Mouse (Mus musculus) limb, embryonic 11.5 days (tissue): ENCODE measurements around the gene Helq. TPM values are rescaled to one million over a fixed set of nuclear protein-coding genes. Genes with fewer than 3 reads are reported as not detected.
A peak's percentile ranks its signal among the peaks of the same experiment; 100 is the strongest.

Experiments used
- ATAC-seq: fragments of 200-750 bp; cut with Nextera tagmentation; 2 replicates; pipeline ENCODE4 v1.8.0; 2017; ENCODE audit warnings: low read depth; ENCODE audit not compliant: insufficient number of reproducible peaks, low FRiP score, low TSS enrichment
- DNase-seq: peaks from one replicate; pipeline ENCODE4 v3.0.0-alpha.2; 2015; ENCODE audit warnings: low spot score
- H3K27ac ChIP-seq: fragments of 300-500 bp; sonication (generic); replicated peaks from 2 replicates; pipeline ENCODE4 v1.5.1; 2014; ENCODE audit warnings: low read depth, mild to moderate bottlenecking, low read length
- H3K27me3 ChIP-seq: fragments of 300-500 bp; sonication (generic); 2 replicates; pipeline ENCODE4 v1.6.1; 2014; ENCODE audit warnings: mild to moderate bottlenecking, low read length, mixed read lengths; ENCODE audit not compliant: control insufficient read depth, insufficient read depth
- H3K36me3 ChIP-seq: fragments of 300-500 bp; sonication (generic); 2 replicates; pipeline ENCODE4 v1.6.1; 2014; ENCODE audit warnings: mild to moderate bottlenecking, low read length, moderate library complexity, mixed read lengths; ENCODE audit not compliant: control insufficient read depth, insufficient read depth
- H3K4me1 ChIP-seq: fragments of 300-500 bp; sonication (generic); 2 replicates; pipeline ENCODE4 v1.6.1; 2014; ENCODE audit warnings: low read length, mixed read lengths; ENCODE audit not compliant: control insufficient read depth, insufficient read depth
- H3K4me2 ChIP-seq: fragments of 300-500 bp; sonication (generic); 2 replicates; pipeline ENCODE4 v1.6.1; 2014; ENCODE audit warnings: low read depth, mild to moderate bottlenecking, moderate library complexity; ENCODE audit not compliant: severe bottlenecking
- H3K4me3 ChIP-seq: fragments of 300-500 bp; sonication (generic); 2 replicates; pipeline ENCODE4 v1.5.1; 2014; ENCODE audit warnings: low read depth, low read length
- H3K9ac ChIP-seq: fragments of 300-500 bp; sonication (generic); 2 replicates; pipeline ENCODE4 v1.6.1; 2014; ENCODE audit warnings: mild to moderate bottlenecking, low read length
- H3K9me3 ChIP-seq: fragments of 300-500 bp; sonication (generic); 2 replicates; pipeline ENCODE4 v1.6.1; 2016; ENCODE audit warnings: low read length; ENCODE audit not compliant: control insufficient read depth
- WGBS: fragments of 180-500 bp; shearing (Covaris S2); extraction: QIAGEN DNeasy Blood & Tissue Kit; methylation state at CpG from one replicate; pipeline ENCODE4 v1.1.7; 2014; 5-methylcytosine and 5-hydroxymethylcytosine counted together
- polyA plus RNA-seq: library from polyadenylated mRNA; unstranded; fragments of >200 nt; fragmentation: Nextera tagmentation; extraction: Ambion mirVana; gene quantifications from 2 replicates; pipeline ENCODE4 v1.2.1, GENCODE M21; 2014

Gene Helq
- polyA plus RNA-seq, 1 experiment from 2014 or later: 25.3 TPM

DNA sequence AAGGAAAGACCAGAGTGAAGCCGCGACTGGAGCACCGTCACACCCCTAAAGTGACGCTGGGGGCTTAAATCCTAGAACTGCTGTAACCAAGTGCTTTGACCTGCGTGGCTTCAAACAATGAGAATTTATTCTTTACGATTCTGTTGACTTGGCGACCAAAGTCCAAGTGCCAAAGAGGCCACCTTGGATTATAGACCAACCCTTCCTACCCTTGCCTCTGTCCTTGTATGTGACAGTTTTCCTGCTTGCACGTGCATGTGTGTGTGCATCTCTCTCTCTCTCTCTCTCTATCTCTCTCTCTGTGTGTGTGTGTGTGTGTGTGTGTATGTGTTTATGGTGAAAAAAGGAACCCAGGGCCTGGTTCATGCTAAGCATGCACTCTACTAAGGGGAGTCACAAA lies 59.6 kb downstream of the Helq start:
- H3K4me2 ChIP-seq: no peak overlapping the region
- 0 out of 2 replicates have a peak, but pooled peaks cover 4% of the 10 kb centered on the region for H3K9me3 ChIP-seq
- H3K4me3 ChIP-seq: no peak overlapping the region
- ATAC-seq (no peak), DNase-seq (no peak)
- H3K9ac ChIP-seq: no peak overlapping the region
- H3K4me1 ChIP-seq: no peaks in the 10 kb centered on the region
- WGBS: 87% methylated on average over 8 of the region's 8 CpGs
- H3K36me3 ChIP-seq: no peaks in the 10 kb centered on the region
- H3K27me3 ChIP-seq: no peaks in the 10 kb centered on the region
- no peak overlapping the region for H3K27ac ChIP-seq

DNA sequence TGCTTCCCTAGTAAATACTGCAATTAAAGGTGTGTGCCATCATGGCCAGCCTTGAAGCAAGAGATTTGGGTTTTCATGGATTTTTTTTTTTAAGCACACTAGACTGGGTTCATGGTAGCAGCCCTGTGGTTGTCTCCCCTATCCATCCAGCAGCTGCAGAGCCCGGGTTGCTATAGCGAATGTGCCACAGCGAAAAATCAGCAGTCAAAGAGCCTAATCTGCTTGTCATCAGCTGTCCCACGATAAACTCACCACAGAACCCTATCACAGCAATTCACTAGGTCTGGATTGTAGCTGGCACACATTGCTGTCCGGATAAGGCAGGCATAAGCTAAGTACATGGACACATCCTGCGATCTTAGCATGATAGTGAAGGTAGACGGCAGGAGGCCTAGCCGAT lies 61.5 kb downstream of the Helq start:
- Histone ChIP-seq H3K4me1 (no peaks in the 10 kb centered on the region), H3K4me3 (no peak overlapping the region), H3K27ac (no peak overlapping the region), H3K4me2 (no peak overlapping the region), H3K27me3 (no peaks in the 10 kb centered on the region), H3K9me3 (0 out of 2 replicates have a peak, but pooled peaks cover 4% of the 10 kb centered on the region), H3K36me3 (no peaks in the 10 kb centered on the region), H3K9ac (no peak overlapping the region)
- ATAC-seq: no peak
- no peak for DNase-seq
- WGBS: 87% methylated on average over 8 of the region's 8 CpGs

DNA sequence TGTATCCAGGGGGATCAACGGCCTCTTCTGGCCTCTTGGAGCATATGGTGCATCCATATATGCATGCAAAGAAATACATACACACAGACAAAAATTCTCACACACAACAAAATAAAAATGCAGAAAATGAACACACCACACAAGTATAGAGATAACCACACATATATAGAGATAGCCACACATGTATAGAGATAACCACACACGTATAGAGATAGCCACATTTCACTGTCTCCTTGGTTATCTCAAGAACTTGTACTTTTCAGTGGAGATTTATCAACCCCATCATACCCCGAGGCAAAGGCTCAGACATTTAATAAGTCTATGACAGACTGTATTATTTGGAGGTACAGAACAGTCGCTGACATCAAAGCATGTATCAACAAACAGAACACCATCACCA lies 63.9 kb downstream of the Helq start:
- Histone ChIP-seq H3K4me2 (no peak overlapping the region), H3K27ac (no peak overlapping the region), H3K27me3 (no peaks in the 10 kb centered on the region), H3K36me3 (no peaks in the 10 kb centered on the region), H3K9ac (no peak overlapping the region), H3K4me1 (no peaks in the 10 kb centered on the region), H3K9me3 (no peaks in the 10 kb centered on the region), H3K4me3 (no peak overlapping the region)
- ATAC-seq (no peak), DNase-seq (no peak)
- 85% methylated on average over 4 of the region's 4 CpGs for WGBS

DNA sequence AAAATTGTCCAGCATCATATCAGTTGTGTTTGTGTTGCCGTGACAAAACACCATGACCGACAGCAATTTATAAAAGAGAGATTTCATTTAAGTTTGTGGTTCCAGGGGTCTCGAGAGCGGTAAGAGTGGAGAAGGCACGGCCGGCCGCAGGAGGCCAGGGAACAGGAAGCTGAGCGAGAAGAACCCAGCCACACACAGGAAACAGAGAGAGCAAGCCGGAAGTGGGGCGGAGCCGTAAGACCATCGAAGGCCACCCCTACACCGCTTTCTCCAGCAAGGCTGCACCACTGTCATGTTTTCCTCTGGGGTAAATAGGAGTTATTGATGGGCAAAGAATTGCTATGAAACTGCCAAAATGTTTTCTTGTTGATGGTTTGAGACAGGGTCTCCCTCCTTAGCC lies 69.6 kb downstream of the Helq start:
- WGBS: 86% methylated on average over 13 of the region's 13 CpGs
- no peak overlapping the region for H3K9ac ChIP-seq
- H3K4me1 ChIP-seq: no peaks in the 10 kb centered on the region
- no peak for DNase-seq
- ATAC-seq: no peak
- no peaks in the 10 kb centered on the region for H3K27me3 ChIP-seq
- no peaks in the 10 kb centered on the region for H3K9me3 ChIP-seq
- H3K4me3 ChIP-seq: no peak overlapping the region
- H3K27ac ChIP-seq: no peak overlapping the region
- no peak overlapping the region for H3K4me2 ChIP-seq
- no peaks in the 10 kb centered on the region for H3K36me3 ChIP-seq

DNA sequence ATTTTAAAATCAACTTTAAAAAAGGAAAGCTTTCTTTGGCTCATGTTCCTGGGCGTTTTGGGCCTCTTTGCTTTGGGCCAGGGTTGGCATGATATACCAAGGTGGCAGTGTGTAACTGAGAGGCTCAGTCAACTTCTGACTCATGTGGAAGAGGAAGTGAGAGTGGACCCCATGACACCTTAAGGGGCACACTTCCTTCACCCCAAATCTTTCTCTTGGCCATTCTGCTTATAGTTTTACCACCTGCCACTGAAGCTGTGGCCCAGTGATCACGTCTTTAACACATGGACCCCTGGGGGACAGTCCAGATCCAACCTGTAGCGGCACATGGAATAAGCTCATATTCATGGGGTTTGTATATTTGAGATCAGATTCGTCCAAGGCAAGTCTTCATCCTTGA lies 72.4 kb downstream of the Helq start:
- Histone ChIP-seq H3K9ac (no peak overlapping the region), H3K4me1 (no peaks in the 10 kb centered on the region), H3K4me2 (no peak overlapping the region), H3K27me3 (no peaks in the 10 kb centered on the region), H3K9me3 (no peaks in the 10 kb centered on the region), H3K36me3 (no peaks in the 10 kb centered on the region), H3K27ac (no peak overlapping the region), H3K4me3 (no peak overlapping the region)
- 82% methylated on average over 4 of the region's 4 CpGs for WGBS
- ATAC-seq: no peak
- DNase-seq: no peak

DNA sequence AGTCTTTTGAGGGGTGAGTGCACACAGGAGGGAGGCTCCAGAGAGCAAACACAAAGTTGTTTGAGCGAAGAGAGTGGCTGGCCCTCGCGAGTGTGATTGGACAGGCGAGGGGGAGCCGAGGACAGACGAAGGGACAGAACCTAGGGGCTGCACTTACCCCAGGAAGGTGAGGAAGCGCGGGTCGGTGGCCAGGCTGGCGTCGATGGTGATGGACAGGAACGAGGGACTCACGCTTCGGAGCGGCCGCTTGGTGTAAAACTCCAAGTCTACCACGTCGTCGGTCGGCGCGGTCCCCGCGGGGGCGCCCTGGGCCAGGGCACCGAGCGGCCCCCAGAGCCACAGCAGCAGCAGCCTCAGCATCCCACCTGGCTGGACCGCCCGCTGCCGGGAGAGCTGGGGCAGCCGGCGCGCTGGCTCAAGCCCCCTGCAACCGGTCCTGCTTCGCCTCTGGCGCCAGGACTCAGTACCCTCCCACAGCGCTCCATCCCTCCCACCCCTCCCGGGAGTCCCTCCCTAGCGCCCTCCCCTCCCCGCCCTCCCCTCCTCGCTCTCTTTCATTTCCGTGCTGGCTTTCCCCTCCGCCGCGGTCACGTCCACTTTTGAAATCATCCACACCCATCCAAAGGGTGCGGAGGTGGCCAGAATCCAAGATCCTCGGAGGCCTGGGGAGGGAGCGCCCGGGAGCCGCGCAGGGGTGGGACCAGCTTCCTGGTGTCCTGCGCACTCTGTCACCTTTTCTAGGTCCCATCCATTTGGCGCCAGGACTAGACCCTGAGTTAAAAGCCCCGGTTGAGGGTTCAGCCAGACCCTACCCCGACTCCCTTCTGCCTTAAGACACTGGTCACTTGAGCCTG lies 78.9 kb downstream of the Helq start, which contains the start of gene Hpse:
Hpse (minus strand) TSS at position 482 of the 854 bp plus-strand sequence.
- peak within 1 kb of the TSS; percentile 66 for H3K9ac ChIP-seq
- H3K27ac ChIP-seq: no peak within 1 kb of the TSS
- no peaks in the 10 kb centered on the region for H3K9me3 ChIP-seq
- H3K27me3 ChIP-seq: peaks cover 6% of the 10 kb centered on the region
- peak within 1 kb of the TSS; percentile 79 for H3K4me2 ChIP-seq
- under 1% methylated on average over 49 of the region's 56 CpGs for WGBS
- H3K4me3 ChIP-seq: peak within 1 kb of the TSS; percentile 45
- no peaks in the 10 kb centered on the region for H3K36me3 ChIP-seq
- DNase-seq: peak; percentile 56
- H3K4me1 ChIP-seq: no peaks in the 10 kb centered on the region
- ATAC-seq: peak; percentile 65; the same call in 1 of the 2 replicates

DNA sequence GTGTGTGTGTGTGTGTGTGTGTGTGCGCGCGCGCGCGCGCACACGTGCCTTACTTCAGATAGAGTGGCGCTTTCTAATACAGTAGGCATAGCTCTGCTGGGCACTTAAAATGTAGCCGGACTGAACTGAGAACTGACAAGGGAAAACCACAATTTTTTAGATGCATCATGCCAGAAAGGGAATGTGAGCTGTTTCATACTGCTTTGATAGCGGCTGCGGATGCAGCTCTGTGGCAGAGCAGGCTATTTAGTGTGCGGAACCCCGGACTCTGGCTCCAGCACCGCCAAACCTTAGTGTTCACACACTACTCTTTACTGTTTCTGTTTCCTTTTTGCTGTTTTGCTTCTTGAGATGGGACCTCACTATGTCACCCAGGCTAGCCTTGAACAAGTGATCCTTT lies 81.6 kb downstream of the Helq start:
- DNase-seq: no peak
- Histone ChIP-seq H3K4me3 (no peak overlapping the region), H3K27me3 (peaks cover 6% of the 10 kb centered on the region), H3K36me3 (no peaks in the 10 kb centered on the region), H3K9ac (no peak overlapping the region), H3K27ac (no peak overlapping the region), H3K9me3 (no peaks in the 10 kb centered on the region), H3K4me1 (no peaks in the 10 kb centered on the region), H3K4me2 (no peak overlapping the region)
- WGBS: 95% methylated on average over 15 of the region's 15 CpGs
- ATAC-seq: no peak
